Mouse (Mus musculus) heart, adult 2 months (tissue): ENCODE measurements at regions not wholly inside any gene's neighbourhood (a gene's known extent, or its start where the extent isn't known, plus 50 kb on each side); places are given as distances from the start of the nearest gene placed in this dataset.

Experiments
- EP300 ChIP-seq: fragments of 200-500 bp; IDR thresholded peaks from 2 replicates; pipeline ENCODE4 v1.6.1; 2011; ENCODE audit warnings: low read depth, low read length, control low read depth; ENCODE audit not compliant: insufficient read depth
- POLR2A ChIP-seq: fragments of 200-500 bp; IDR thresholded peaks from 2 replicates; pipeline ENCODE4 v1.6.1; 2011; ENCODE audit warnings: mild to moderate bottlenecking, low read depth, low read length, control low read depth; ENCODE audit not compliant: insufficient read depth

DNA sequence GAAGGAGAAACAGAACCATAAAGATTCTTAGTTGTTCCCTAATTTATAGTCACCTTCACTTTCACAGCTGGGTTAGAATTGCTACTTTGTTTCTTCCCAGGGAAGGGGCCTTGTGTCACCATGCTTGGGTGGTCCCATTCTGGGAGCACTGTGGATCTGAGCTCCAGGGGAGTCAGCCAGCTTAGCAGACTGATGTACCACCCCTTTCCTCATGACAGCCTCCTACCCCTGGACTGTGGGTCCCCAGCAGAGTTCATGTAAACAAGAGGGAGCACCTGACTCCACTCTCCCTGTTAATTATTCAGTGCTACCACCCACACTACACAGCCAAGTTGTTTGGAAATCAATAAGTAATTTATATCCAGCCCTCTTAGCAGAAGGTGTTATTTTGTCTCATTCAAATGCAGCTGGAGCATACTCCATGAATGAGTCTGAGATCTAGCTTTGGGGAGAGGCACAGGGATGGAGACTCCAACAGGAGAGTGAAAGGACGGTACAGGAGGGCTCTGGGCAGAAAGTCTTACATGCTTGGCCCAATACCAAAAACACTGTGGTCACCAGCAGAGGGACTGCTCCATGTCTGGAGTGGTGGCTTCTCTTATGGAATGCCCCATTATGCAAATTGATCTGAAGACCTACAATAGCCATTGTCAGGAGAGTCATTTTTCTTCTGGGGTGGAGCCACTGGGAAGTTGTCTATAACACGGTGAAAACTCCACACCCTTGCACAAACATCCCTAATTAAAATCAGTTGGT lies 51.1 kb upstream of the Dock1 start:
- TF ChIP-seq POLR2A, result no peak
- no peak for TF ChIP-seq EP300
